Mouse (Mus musculus) ES-CJ7 (cell line): ENCODE measurements around the gene Pgpep1.

Experiments
- DNase-seq: peaks from one replicate; pipeline ENCODE4 v3.0.0; 2011; ENCODE audit warnings: low read depth, low spot score

Gene Pgpep1

DNA sequence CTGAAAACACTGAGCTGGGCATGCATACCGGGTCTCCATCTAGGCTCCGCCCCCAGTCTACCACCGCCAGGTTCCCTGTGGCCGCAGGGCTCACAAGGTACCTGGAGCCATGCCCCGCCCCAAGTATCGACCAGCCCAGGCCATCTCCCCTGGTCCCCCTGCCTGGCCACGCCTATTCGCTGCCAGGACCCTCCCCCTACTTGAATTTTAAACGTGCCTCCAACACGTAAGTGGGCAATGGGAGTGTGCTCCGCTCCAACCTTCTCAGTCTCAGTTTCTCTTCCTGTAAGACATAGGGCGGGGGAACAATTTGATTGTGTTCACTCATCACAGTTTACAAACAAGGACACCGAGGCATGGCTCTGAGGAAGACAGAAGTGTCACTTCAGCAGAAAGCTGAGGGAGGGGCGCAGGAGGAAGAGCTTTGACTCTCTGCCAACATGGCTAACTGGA, at the start of gene Pgpep1:
Gene Pgpep1, minus strand, starts transcription at position 116 of the 453 bp plus-strand sequence.
- peak; percentile 96 for DNase-seq

DNA sequence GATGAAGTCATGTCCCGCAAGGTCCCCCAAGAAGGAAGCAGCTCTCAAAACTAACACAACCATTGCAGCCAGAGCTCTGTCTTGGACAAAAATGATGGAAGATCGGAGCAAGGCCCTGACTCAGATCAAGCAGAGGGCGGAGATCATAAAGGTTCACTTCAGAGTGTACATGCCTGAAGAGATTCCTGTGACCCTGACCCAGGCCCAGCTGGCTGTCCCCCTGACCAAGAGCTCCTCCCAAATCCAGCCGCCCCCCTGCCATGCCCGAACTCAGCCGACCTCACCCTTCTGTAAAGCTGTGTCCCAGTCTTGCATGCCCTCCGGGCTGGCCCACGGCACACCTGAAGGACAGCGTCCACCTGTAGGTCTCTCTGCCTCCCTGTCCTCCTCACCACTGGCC, 49.6 kb upstream of the Pgpep1 start:
- no peak for DNase-seq

- DNase-seq, result no peak
Measured at GRCm38 (mm10) chr8:70708281-70708680, 48.1 kb upstream of the Pgpep1 start.

GRCm38 (mm10) chr8:70703287-70703686, 43.1 kb upstream of the Pgpep1 start, which contains the start of gene Iqcn:
Iqcn (plus strand) TSS chr8:70703457.
- no peak for DNase-seq

GRCm38 (mm10) chr8:70702842-70703182, 42.6 kb upstream of the Pgpep1 start:
- DNase-seq, result no peak

DNA sequence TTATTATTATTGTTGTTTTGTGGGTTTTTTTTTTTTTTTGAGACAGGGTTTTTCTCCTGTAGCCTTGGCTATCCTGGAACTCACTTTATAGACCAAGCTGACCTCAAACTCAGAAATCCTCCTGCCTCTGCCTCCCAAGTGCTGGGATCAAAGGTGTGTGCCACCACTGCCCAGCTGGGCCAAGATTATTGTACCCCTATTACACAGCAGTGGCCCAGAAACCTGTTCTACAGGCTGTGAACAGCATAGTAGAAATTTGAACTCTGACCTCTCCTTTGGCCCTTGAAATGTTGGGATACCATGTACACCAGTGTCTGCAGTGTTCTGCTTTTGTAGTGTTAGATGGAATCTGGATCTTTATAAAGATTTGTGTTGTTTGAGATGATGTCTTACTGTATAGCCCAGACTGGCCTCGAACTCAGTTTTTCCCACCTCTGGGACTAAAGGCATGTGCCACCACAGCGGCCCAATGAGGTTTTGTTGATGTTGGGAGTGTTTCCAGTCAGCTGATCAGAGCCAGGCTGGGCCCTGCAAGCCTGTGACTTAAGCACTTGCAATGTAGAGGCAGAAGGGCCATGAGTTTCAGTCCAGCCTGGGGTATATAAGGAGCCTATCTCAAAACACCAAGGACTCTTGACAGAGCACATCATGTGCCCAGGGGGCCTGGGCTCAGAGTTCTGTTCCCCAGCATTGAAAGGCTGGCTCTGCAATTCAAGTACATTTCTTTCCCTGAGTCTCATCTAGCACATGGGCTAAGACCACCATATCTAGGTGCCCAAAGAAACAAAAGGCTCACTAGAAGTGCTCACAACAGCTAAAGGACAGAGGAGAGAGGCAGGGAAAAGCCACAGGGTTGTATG, 42.0 kb upstream of the Pgpep1 start:
- DNase-seq, result no peak

DNA sequence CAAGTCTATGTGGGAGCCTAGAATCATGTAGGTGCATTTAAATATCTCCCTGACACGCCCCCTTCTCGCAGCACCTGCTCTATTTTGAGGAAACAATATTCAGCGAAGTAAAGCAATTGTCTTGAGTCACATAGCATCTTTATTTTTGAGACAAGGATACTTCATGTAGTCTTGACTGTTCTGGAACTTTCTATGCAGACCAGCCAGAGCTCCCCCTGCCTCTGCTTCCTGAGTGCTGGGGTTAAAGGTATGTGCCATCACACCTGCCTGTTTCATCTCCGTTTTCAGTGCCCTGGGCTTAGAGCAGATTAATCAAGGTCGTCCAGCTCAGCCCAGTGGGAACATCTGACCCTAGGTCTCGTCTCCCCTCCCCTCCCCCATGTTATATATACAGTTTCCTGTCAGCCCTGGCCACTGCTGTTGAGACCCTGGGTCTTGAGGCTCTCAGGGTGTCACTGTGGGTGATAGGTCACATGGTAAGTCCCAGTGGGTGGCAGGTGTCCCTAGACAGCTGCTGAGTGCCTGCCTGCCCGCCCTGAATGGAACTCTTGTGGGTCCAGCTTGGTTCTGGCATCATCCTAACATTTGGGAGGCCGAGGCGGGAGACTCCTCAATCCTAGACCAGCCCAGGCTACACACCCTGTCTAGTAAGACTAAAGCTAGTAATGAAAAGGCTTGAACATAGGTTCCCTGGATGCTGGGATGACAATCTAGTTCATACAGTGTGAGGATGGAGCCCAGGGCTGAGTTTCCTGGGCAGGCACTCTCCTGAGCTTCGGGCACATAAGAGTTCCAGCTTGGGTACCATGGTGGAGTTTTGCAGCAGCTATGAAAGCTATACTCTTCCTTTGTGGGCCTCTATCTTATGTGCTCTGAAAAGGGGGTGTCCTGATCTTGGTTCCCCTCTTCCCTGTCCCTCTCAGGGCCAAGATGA, 41.1 kb upstream of the Pgpep1 start:
- no peak for DNase-seq

DNA sequence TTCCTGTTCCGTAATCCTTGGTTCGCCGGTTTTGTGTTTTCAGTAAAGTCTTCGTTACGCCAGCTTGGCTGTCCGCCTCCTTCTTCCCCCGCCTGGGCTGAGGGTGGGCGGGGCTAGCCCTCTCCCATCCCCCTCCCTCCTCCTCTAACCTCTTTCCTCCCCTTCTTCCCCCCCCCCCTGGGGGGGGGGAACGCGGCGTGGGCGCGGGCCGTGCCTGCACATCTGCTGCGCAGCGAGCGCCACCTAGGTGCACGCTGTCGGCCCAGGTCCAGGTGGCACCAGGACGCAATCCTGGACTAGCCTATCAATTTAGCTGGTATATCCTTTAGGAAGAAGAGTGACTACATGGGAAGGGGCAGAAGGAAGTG, 40.4 kb upstream of the Pgpep1 start:
- peak; percentile 95 for DNase-seq

DNA sequence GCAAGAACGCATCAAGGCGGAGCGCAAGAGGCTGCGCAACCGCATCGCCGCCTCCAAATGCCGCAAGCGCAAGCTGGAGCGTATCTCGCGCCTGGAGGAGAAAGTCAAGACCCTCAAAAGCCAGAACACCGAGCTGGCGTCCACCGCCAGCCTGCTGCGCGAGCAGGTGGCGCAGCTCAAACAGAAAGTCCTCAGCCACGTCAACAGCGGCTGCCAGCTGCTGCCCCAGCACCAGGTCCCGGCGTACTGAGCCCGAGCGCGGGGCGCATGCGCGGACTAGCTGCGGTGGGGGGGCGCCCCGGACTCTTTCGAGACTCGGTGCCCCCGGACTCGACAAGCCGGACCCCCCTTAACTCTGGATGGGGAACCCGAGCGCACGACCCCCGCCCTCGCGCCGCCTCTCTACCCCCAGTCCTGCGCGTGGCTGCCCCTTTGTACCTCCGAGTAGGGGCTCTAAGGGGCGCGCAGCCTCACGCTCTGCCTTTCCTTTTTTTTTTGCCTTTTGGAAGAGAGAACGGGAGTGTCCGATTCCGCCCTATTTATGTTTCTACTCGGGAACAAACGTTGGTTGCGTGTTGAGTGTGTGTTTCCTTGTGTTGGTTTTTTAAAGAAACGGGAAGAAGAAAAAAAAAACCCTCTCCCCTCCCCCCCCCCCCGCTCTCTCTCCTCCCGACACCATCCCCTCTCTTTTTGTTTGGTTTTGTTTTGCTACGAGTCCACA, 39.8 kb upstream of the Pgpep1 start:
- DNase-seq, result peak; percentile 68

GRCm38 (mm10) chr8:70699116-70699833, 39.1 kb upstream of the Pgpep1 start:
- DNase-seq, result peak; percentile 50

DNA sequence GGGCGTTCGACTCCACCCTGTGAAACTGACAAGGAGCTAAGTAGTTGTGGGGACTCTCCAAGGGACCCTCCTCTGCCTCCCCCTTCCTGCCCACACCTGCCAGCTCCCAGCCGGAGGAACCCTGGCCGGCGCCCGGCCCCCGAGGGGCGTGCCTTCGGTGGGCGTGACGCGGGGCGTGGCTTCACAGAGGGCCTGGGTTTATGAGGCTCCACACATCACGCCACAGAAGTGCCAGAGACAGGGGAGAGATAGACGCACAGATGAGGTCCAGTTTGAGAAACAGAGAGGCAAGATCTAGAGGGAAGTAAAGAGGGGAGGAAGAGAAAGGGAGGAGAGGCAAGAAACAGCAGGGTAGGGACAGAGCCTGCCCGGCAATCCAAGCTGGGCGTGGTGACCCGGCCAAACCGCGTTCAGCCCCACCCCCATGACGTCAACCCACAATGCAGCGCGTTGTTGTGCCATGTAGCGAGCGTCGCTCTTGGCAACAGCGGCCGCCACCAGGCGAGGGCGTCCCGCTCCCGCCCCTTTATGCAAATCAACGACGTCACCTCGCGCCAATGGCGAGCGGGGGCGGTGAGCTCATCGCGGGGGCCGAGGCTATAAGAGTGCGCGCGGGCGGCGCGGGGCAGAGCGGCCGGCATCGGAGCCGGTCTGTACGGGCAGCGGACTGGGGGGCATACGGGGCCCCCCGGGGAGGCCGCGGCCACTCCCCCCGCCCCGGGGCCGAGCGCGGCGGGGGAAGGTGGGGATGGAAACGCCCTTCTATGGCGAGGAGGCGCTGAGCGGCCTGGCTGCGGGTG, 38.3 kb upstream of the Pgpep1 start, which contains the start of gene Jund:
Gene Jund, plus strand, starts transcription at position 640 of the 800 bp plus-strand sequence.
- peak; percentile 100 for DNase-seq

- no peak for DNase-seq
Measured at GRCm38 (mm10) chr8:70697366-70698250, 37.4 kb upstream of the Pgpep1 start.

GRCm38 (mm10) chr8:70696946-70697345, 36.8 kb upstream of the Pgpep1 start:
- no peak for DNase-seq

DNA sequence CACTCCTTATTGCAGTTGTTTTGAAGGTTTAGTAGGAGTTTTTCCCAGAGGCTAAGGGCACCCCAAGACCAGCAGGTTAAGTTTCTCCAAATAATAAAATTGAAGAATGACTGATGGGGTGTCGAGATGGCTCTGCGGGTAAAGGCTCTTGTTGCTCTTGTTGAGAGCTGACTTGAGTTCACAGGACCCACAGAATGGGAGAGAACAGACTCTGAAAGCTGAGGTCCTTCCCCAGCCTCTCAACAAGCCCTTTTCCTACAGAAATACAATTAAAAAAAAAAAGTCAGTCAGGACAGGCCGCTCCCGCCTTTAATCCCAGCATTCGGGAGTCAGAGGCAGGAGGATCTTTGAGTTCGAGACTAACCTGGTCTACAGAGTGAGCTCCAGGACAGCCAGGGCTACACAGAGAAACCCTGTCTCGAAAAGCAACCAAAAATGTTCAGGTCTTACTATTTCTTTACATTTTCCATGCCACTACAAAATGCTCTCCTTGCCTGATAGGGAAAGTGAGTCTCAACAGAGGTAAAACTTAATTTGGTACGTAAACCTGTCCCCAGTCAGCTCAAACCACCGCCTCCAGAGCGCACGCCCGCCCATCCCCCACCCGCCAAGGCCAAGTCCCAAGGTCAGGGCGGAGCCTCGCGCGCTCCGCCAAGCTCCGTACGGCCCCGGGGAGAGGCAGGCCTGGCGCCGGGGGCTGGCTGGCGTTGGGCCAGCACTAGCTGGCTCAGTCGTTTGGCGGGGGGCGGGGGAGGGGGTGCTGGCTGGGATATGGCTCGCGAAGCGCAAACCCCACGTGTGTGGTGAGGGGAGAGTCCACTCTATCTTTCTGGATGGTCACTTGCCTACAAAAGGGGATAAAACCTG, 36.1 kb upstream of the Pgpep1 start:
- peak; percentile 91 for DNase-seq

DNA sequence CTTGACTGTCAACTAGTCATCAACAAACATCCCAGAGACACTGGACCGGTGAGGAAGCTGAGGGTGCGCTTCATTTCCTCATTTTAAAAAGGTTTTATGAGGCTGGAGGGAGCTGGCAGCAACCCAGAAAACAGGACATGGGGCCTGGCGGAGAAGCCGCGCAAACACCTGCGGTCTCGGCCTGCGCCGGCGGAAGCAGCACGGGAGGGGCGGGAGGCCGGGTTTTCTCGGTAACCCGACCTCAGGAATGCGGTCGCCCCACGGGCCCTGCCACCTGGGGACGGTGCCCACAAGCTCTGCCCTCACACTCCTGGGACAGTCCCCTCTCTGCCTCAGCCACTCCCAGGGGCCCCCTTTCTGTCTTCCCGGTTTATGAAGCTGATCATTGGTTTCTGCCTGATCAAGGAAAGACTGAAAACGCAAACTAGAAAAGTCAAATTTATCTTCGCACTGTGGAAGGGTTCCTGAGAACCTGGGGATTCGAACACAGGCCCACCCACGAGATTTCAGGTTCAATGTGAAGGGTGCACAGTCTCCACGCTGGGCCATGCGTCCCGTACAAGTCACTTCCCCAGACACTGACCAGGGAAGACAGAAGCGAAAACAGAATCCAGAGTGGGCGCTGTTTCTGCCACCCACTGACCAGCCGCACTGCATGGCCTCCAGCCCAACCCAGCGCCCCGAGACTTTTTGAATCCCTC, 35.3 kb upstream of the Pgpep1 start:
- no peak for DNase-seq

GRCm38 (mm10) chr8:70693636-70694035, 33.4 kb upstream of the Pgpep1 start:
- no peak for DNase-seq

DNA sequence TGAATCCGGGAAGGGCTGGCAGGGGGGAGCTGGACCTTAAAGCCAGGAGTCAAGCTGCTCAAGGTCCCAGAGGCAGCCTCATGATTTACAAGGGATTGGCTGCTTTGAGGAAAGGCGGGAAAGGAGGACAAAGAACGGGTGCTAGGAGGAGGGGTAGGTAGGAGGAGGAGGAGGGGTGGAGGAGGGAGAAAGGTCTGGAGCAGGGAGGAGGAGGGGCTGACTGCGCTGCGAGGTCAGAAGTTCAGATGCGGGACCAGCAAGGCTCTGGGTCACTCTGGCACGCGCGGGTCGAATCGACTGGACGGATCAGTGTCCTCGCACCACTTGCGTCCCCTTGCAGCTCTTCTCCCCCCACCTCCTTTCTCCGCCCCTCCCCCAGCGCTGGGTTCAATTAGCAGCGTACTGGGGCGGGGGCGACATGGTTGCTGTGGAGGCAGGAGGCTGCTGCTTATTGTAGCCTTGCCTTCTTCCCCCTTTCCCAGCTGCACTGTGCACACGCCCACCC, 31.6 kb upstream of the Pgpep1 start:
- DNase-seq, result peak; percentile 95
